Mouse (Mus musculus): Measurements from ENCODE around the gene 4921536K21Rik. TPM values are rescaled to one million over a fixed set of nuclear protein-coding genes. Genes with fewer than 3 reads are reported as not detected.

Gene 4921536K21Rik
- polyA plus RNA-seq, 1 experiment from 2014 or later = 0.23 TPM

GRCm38 (mm10) chr11:3931511-3932211, 36.8 kb upstream of the 4921536K21Rik start, which contains the start of gene Tcn2:
Gene Tcn2 (minus strand): TSS chr11:3932159.
- H3K9ac ChIP-seq (replicated peaks; ENCODE audit: low read depth) = peak within 1 kb of the TSS; percentile 48

GRCm38 (mm10) chr11:3930931-3931330, 36.0 kb upstream of the 4921536K21Rik start:
- Histone ChIP-seq H3K4me2 (replicated peaks; ENCODE audit: low read depth, low read length) (peak overlapping the region; percentile 67), H3K4me1 (ENCODE audit: insufficient read depth, low read depth, low read length) (no peaks in the 10 kb centered on the region; the same call in 1 of the 2 replicates), H3K4me3 (ENCODE audit: low read depth, low read length) (peak overlapping the region; percentile 51), H3K9me3 (ENCODE audit: low read length) (no peaks in the 10 kb centered on the region), H3K9ac (replicated peaks; ENCODE audit: low read depth) (0 out of 2 replicates have a peak overlapping the region, but pooled peaks have one; percentile 48), H3K36me3 (ENCODE audit: insufficient read depth, low read length) (peaks cover 15% of the 10 kb centered on the region; the same call in 1 of the 2 replicates), H3K27me3 (replicated peaks; ENCODE audit: insufficient read depth, low read length) (no peaks in the 10 kb centered on the region), H3K27ac (ENCODE audit: low read length) (peak overlapping the region; percentile 64)
- no peak for TF ChIP-seq CTCF (IDR thresholded peaks at IDR 0.05)
- no peak for TF ChIP-seq EP300 (IDR thresholded peaks at IDR 0.05)
- 35% methylated on average over 6 of the region's 6 CpGs for WGBS
- DNase-seq (ENCODE audit: low spot score) (no peak), ATAC-seq (no peak)

More at GRCm38 (mm10) chr11:3931511-3932211, 36.8 kb upstream of the 4921536K21Rik start, which contains the start of gene Tcn2:
- DNase-seq (ENCODE audit: low spot score) = peak; percentile 97
- no peaks in the 10 kb centered on the region for H3K27me3 ChIP-seq (replicated peaks; ENCODE audit: insufficient read depth, low read length)
- peak within 1 kb of the TSS; percentile 67 for H3K4me2 ChIP-seq (replicated peaks; ENCODE audit: low read depth, low read length)
- H3K4me1 ChIP-seq (ENCODE audit: insufficient read depth, low read depth, low read length) = no peaks in the 10 kb centered on the region; the same call in 1 of the 2 replicates
- peak; percentile 92 for ATAC-seq
- TF ChIP-seq EP300 (IDR thresholded peaks at IDR 0.05) (peak; percentile 87), CTCF (IDR thresholded peaks at IDR 0.05) (no peak)
- peaks cover 8% of the 10 kb centered on the region; the same call in 1 of the 2 replicates for H3K36me3 ChIP-seq (ENCODE audit: insufficient read depth, low read length)
- H3K27ac ChIP-seq (ENCODE audit: low read length) = peak within 1 kb of the TSS; percentile 64
- H3K9me3 ChIP-seq (ENCODE audit: low read length) = no peaks in the 10 kb centered on the region
- peak within 1 kb of the TSS; percentile 51 for H3K4me3 ChIP-seq (ENCODE audit: low read depth, low read length)
- 3% methylated on average over 15 of the region's 26 CpGs for WGBS

- DNase-seq (ENCODE audit: low spot score) (peak; percentile 71), ATAC-seq (peak; percentile 42)
- WGBS = 53% methylated on average over 4 of the region's 4 CpGs
- H3K4me1 ChIP-seq (ENCODE audit: insufficient read depth, low read depth, low read length) = no peaks in the 10 kb centered on the region; the same call in 1 of the 2 replicates
- H3K9ac ChIP-seq (replicated peaks; ENCODE audit: low read depth) = no peak overlapping the region
- peak overlapping the region; percentile 67 for H3K4me2 ChIP-seq (replicated peaks; ENCODE audit: low read depth, low read length)
- H3K4me3 ChIP-seq (ENCODE audit: low read depth, low read length) = peak overlapping the region; percentile 51; the same call in 1 of the 2 replicates
- H3K36me3 ChIP-seq (ENCODE audit: insufficient read depth, low read length) = peaks cover 20% of the 10 kb centered on the region; the same call in 1 of the 2 replicates
- no peaks in the 10 kb centered on the region for H3K9me3 ChIP-seq (ENCODE audit: low read length)
- H3K27me3 ChIP-seq (replicated peaks; ENCODE audit: insufficient read depth, low read length) = no peaks in the 10 kb centered on the region
- no peak for TF ChIP-seq EP300 (IDR thresholded peaks at IDR 0.05)
- no peak for TF ChIP-seq CTCF (IDR thresholded peaks at IDR 0.05)
- H3K27ac ChIP-seq (ENCODE audit: low read length) = peak overlapping the region; percentile 64; the same call in 1 of the 2 replicates
Observed at GRCm38 (mm10) chr11:3930019-3930418, 35.1 kb upstream of the 4921536K21Rik start.

- H3K4me3 ChIP-seq (ENCODE audit: low read depth, low read length) = no peak overlapping the region
- no peak overlapping the region for H3K4me2 ChIP-seq (replicated peaks; ENCODE audit: low read depth, low read length)
- ATAC-seq = no peak
- no peaks in the 10 kb centered on the region for H3K27me3 ChIP-seq (replicated peaks; ENCODE audit: insufficient read depth, low read length)
- H3K27ac ChIP-seq (ENCODE audit: low read length) = no peak overlapping the region
- H3K9ac ChIP-seq (replicated peaks; ENCODE audit: low read depth) = no peak overlapping the region
- no peaks in the 10 kb centered on the region for H3K9me3 ChIP-seq (ENCODE audit: low read length)
- WGBS = 70% methylated on average over 10 of the region's 10 CpGs
- TF ChIP-seq EP300 (IDR thresholded peaks at IDR 0.05) (no peak), CTCF (IDR thresholded peaks at IDR 0.05) (no peak)
- H3K4me1 ChIP-seq (ENCODE audit: insufficient read depth, low read depth, low read length) = no peaks in the 10 kb centered on the region; the same call in 1 of the 2 replicates
- no peak for DNase-seq (ENCODE audit: low spot score)
- peaks cover 46% of the 10 kb centered on the region; the same call in 1 of the 2 replicates for H3K36me3 ChIP-seq (ENCODE audit: insufficient read depth, low read length)
Observed at GRCm38 (mm10) chr11:3925916-3926315, 31.0 kb upstream of the 4921536K21Rik start.

- ATAC-seq (no peak), DNase-seq (ENCODE audit: low spot score) (no peak)
- no peaks in the 10 kb centered on the region for H3K27me3 ChIP-seq (replicated peaks; ENCODE audit: insufficient read depth, low read length)
- no peak overlapping the region for H3K4me2 ChIP-seq (replicated peaks; ENCODE audit: low read depth, low read length)
- no peak overlapping the region for H3K4me3 ChIP-seq (ENCODE audit: low read depth, low read length)
- no peak for TF ChIP-seq EP300 (IDR thresholded peaks at IDR 0.05)
- no peak for TF ChIP-seq CTCF (IDR thresholded peaks at IDR 0.05)
- H3K36me3 ChIP-seq (ENCODE audit: insufficient read depth, low read length) = peaks cover 46% of the 10 kb centered on the region; the same call in 1 of the 2 replicates
- no peak overlapping the region for H3K9ac ChIP-seq (replicated peaks; ENCODE audit: low read depth)
- H3K27ac ChIP-seq (ENCODE audit: low read length) = no peak overlapping the region
- H3K9me3 ChIP-seq (ENCODE audit: low read length) = no peaks in the 10 kb centered on the region
- WGBS = 95% methylated on average over 6 of the region's 6 CpGs
- no peaks in the 10 kb centered on the region for H3K4me1 ChIP-seq (ENCODE audit: insufficient read depth, low read depth, low read length)
Observed at GRCm38 (mm10) chr11:3922731-3923130, 27.8 kb upstream of the 4921536K21Rik start.

- Histone ChIP-seq H3K27me3 (replicated peaks; ENCODE audit: insufficient read depth, low read length) (no peaks in the 10 kb centered on the region), H3K9ac (replicated peaks; ENCODE audit: low read depth) (no peak overlapping the region), H3K36me3 (ENCODE audit: insufficient read depth, low read length) (peaks cover 42% of the 10 kb centered on the region; the same call in 1 of the 2 replicates), H3K9me3 (ENCODE audit: low read length) (no peaks in the 10 kb centered on the region), H3K4me1 (ENCODE audit: insufficient read depth, low read depth, low read length) (no peaks in the 10 kb centered on the region), H3K27ac (ENCODE audit: low read length) (no peak overlapping the region), H3K4me3 (ENCODE audit: low read depth, low read length) (no peak overlapping the region), H3K4me2 (replicated peaks; ENCODE audit: low read depth, low read length) (no peak overlapping the region)
- WGBS = 96% methylated on average over 9 of the region's 9 CpGs
- DNase-seq (ENCODE audit: low spot score) = no peak
- TF ChIP-seq EP300 (IDR thresholded peaks at IDR 0.05) = no peak
- no peak for TF ChIP-seq CTCF (IDR thresholded peaks at IDR 0.05)
- no peak for ATAC-seq
Observed at GRCm38 (mm10) chr11:3922115-3922514, 27.2 kb upstream of the 4921536K21Rik start.
